Mouse (Mus musculus): Measurements from ENCODE around the gene Atp2a3. TPM values are rescaled to one million over a fixed set of nuclear protein-coding genes. Genes with fewer than 3 reads are reported as not detected.

Gene Atp2a3
- polyA plus RNA-seq, 1 experiment = 281 TPM

- 58% methylated on average over 9 of the region's 9 CpGs for WGBS
Measured at GRCm38 (mm10) chr11:73039102-73039799, 78.3 kb downstream of the Atp2a3 start.

More at GRCm38 (mm10) chr11:73039102-73039799, 78.3 kb downstream of the Atp2a3 start:
- H3K4me1 ChIP-seq (ENCODE audit: control insufficient read depth, insufficient read depth, low read length) = peaks cover 2% of the 10 kb centered on the region; the same call in 1 of the 2 replicates
- H3K4me3 ChIP-seq (replicated peaks; ENCODE audit: control insufficient read depth, low read depth, low read length) = no peak overlapping the region
- TF ChIP-seq POLR2A (IDR thresholded peaks at IDR 0.05; ENCODE audit: borderline replicate concordance, control insufficient read depth, low read depth, low read length) = no peak
- peak; percentile 73 for TF ChIP-seq CTCF (IDR thresholded peaks at IDR 0.05; ENCODE audit: control insufficient read depth, insufficient read depth, low read length)
- no peak overlapping the region for H3K27ac ChIP-seq (ENCODE audit: control insufficient read depth, insufficient read depth, low read depth, low read length, poor library complexity)

Other genes starting within 250 kb of the Atp2a3 start
- gene Cyb5d2, start 165.0 kb upstream of the Atp2a3 start, polyA plus RNA-seq (2011; ENCODE audit: insufficient read depth, insufficient read length, low replicate concordance, missing spikeins) = 1.8 and 4.4 TPM in 2 replicates
- 10.9 and 17.9 TPM in 2 replicates for gene Zzef1, start 164.9 kb upstream of the Atp2a3 start, polyA plus RNA-seq (2011; ENCODE audit: insufficient read depth, insufficient read length, low replicate concordance, missing spikeins)
- gene P2rx1, start 37.9 kb downstream of the Atp2a3 start, polyA plus RNA-seq (2011; ENCODE audit: insufficient read depth, insufficient read length, low replicate concordance, missing spikeins) = 19.8 and 31.7 TPM in 2 replicates
- gene Camkk1, start 57.8 kb downstream of the Atp2a3 start, polyA plus RNA-seq (2011; ENCODE audit: insufficient read depth, insufficient read length, low replicate concordance, missing spikeins) = 3.3 and 8.7 TPM in 2 replicates
- gene Ncbp3, start 86.6 kb downstream of the Atp2a3 start, polyA plus RNA-seq (2011; ENCODE audit: insufficient read depth, insufficient read length, low replicate concordance, missing spikeins) = 6.8 and 8.0 TPM in 2 replicates
- gene Itgae, start 129.4 kb downstream of the Atp2a3 start, polyA plus RNA-seq (2011; ENCODE audit: insufficient read depth, insufficient read length, low replicate concordance, missing spikeins) = 1.2 TPM in 1 of 2 replicates, not detected in the other
- 8.7 and 15.2 TPM in 2 replicates for gene Haspin, start 177.1 kb downstream of the Atp2a3 start, polyA plus RNA-seq (2011; ENCODE audit: insufficient read depth, insufficient read length, low replicate concordance, missing spikeins)
- gene P2rx5, start 199.3 kb downstream of the Atp2a3 start, polyA plus RNA-seq (2011; ENCODE audit: insufficient read depth, insufficient read length, low replicate concordance, missing spikeins) = 0.85 TPM in 1 of 2 replicates, not detected in the other
- gene Emc6, start 215.9 kb downstream of the Atp2a3 start, polyA plus RNA-seq (2011; ENCODE audit: insufficient read depth, insufficient read length, low replicate concordance, missing spikeins) = 34.9 and 46.1 TPM in 2 replicates
- gene Tax1bp3, start 215.9 kb downstream of the Atp2a3 start, polyA plus RNA-seq (2011; ENCODE audit: insufficient read depth, insufficient read length, low replicate concordance, missing spikeins) = 5.4 and 9.9 TPM in 2 replicates
- 9.3 and 10.2 TPM in 2 replicates for gene Ctns, start 237.9 kb downstream of the Atp2a3 start, polyA plus RNA-seq (2011; ENCODE audit: insufficient read depth, insufficient read length, low replicate concordance, missing spikeins)
- 0.81 and 1.4 TPM in 2 replicates for gene Shpk, start 238.3 kb downstream of the Atp2a3 start, polyA plus RNA-seq (2011; ENCODE audit: insufficient read depth, insufficient read length, low replicate concordance, missing spikeins)